Mouse (Mus musculus) midbrain, embryonic 12.5 days (tissue): ENCODE measurements around the gene Gys1. TPM values are rescaled to one million over a fixed set of nuclear protein-coding genes. Genes with fewer than 3 reads are reported as not detected.
"Not testable (repeated sequence)": the region's sequence is repeated elsewhere in the genome, so short reads cannot be mapped to it uniquely, and the experiment has no call there.

ENCODE experiments used
- ATAC-seq: fragments of 200-750 bp; cut with Nextera tagmentation; 2 replicates; pipeline ENCODE4 v1.8.0; 2017; ENCODE audit warnings: low read depth, moderate TSS enrichment, moderate library complexity; ENCODE audit not compliant: low FRiP score
- H3K27ac ChIP-seq: fragments of 300-500 bp; sonication (generic); replicated peaks from 2 replicates; pipeline ENCODE4 v1.5.1; 2016; ENCODE audit warnings: mild to moderate bottlenecking
- H3K27me3 ChIP-seq: fragments of 300-500 bp; sonication (generic); 2 replicates; pipeline ENCODE4 v1.6.1; 2016; ENCODE audit warnings: mild to moderate bottlenecking
- H3K36me3 ChIP-seq: fragments of 300-500 bp; sonication (generic); 2 replicates; pipeline ENCODE4 v1.6.1; 2016
- H3K4me1 ChIP-seq: fragments of 300-500 bp; sonication (generic); 2 replicates; pipeline ENCODE4 v1.6.1; 2016
- H3K4me2 ChIP-seq: fragments of 300-500 bp; sonication (generic); replicated peaks from 2 replicates; pipeline ENCODE4 v1.6.1; 2016; ENCODE audit warnings: mild to moderate bottlenecking, moderate library complexity
- H3K4me3 ChIP-seq: fragments of 300-500 bp; sonication (generic); 2 replicates; pipeline ENCODE4 v1.5.1; 2016; ENCODE audit warnings: mild to moderate bottlenecking
- H3K9ac ChIP-seq: fragments of 300-500 bp; sonication (generic); replicated peaks from 2 replicates; pipeline ENCODE4 v1.6.1; 2016; ENCODE audit warnings: mild to moderate bottlenecking, moderate library complexity
- H3K9me3 ChIP-seq: fragments of 300-500 bp; sonication (generic); 2 replicates; pipeline ENCODE4 v1.6.1; 2016; ENCODE audit warnings: mild to moderate bottlenecking
- WGBS: fragments of 180-500 bp; shearing (Covaris S2); methylation state at CpG from one replicate; pipeline ENCODE4 v1.1.7; 2016; 5-methylcytosine and 5-hydroxymethylcytosine counted together
- polyA plus RNA-seq: library from polyadenylated mRNA; unstranded; fragments of >200 nt; fragmentation: Nextera tagmentation; extraction: Ambion mirVana; gene quantifications from 2 replicates; pipeline ENCODE4 v1.2.1, GENCODE M21; 2016

Gene Gys1
- polyA plus RNA-seq, 1 experiment from 2014 or later: 32.4 TPM

DNA sequence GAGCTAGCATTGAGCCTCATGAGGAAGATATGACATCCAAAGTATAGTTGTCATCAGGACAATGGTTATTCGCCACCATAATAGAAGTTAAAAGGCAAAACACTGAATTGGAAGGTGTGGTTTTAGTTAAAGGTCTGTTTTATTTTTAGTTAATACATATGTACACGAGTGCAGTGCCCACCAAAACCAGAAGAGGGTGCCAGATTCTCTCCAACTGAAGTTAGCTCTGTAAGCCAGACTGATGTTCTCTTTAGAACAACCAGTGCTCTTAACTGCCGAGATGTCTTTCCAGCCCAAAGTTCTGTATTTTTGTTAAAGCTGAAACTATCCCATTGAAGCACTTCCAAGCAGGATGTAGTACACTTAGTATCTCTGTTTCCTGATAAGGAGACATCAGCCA, 36.2 kb downstream of the Gys1 start:
- Histone ChIP-seq H3K4me2 (no peak overlapping the region), H3K9me3 (no peaks in the 10 kb centered on the region), H3K4me1 (peaks cover 8% of the 10 kb centered on the region), H3K36me3 (no peaks in the 10 kb centered on the region), H3K27me3 (no peaks in the 10 kb centered on the region), H3K27ac (no peak overlapping the region), H3K4me3 (no peak overlapping the region), H3K9ac (no peak overlapping the region)
- ATAC-seq: no peak
- 6% methylated on average over 3 of the region's 3 CpGs for WGBS

DNA sequence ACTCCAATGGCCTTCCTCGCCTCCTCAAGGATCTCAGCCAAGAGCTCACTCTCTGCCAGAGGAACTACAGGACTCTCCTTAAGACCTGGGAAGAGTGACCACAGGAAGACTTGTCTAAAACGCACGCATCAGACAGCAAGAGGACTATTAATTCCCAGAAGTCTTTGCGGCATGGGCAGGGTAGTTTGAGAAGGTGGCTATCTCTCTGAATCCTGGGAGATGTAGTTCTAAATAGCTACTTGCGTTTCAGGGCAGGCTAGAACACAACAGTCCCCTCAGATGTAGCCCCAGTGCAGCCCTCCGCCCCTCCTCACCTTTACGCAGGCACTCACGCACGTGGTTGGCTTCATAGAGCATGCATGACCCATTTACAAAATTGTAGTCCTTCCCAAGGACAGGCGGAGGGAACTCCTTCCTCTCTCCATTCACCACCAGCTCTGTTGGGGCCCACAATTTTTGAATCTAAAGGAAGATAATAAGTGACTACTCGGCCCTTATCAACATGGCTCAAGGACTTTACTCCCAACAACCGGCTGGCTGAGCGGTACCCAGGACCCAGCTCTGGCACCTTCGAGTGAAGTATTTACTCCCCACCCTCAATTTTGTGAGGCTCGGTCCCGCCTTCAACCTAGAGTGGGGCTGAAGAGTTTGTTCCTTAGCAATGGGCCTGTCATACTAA, 40.8 kb downstream of the Gys1 start:
- ATAC-seq: no peak
- Histone ChIP-seq H3K4me1 (no peaks in the 10 kb centered on the region), H3K4me3 (no peak overlapping the region), H3K27ac (no peak overlapping the region), H3K27me3 (no peaks in the 10 kb centered on the region), H3K9me3 (no peaks in the 10 kb centered on the region), H3K36me3 (no peaks in the 10 kb centered on the region), H3K4me2 (0 out of 2 replicates have a peak overlapping the region, but pooled peaks have one; percentile 11), H3K9ac (no peak overlapping the region)
- 78% methylated on average over 16 of the region's 16 CpGs for WGBS

DNA sequence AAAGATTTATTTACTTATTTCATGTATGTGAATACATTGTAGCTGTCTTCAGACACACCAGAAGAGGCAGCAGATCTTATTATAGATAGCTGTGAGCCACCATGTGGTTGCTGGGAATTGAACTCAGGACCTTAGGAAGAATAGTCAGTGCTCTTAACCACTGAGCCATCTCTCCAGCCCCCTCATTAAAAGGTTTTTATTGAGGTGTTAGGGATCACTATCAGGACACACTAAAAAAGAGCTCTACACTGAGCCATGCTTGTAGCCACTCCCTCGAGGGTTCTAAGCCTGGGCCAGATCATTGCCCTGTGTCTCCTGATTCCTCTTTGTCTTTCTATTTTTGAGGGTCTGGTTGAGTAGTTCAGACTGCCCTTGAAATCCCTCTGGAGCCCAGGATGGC, 41.8 kb downstream of the Gys1 start:
- H3K9me3 ChIP-seq: no peaks in the 10 kb centered on the region
- no peak for ATAC-seq
- H3K4me2 ChIP-seq: no peak overlapping the region
- no peak overlapping the region for H3K27ac ChIP-seq
- H3K27me3 ChIP-seq: no peaks in the 10 kb centered on the region
- H3K36me3 ChIP-seq: no peaks in the 10 kb centered on the region
- H3K4me1 ChIP-seq: no peaks in the 10 kb centered on the region
- no peak overlapping the region for H3K4me3 ChIP-seq
- H3K9ac ChIP-seq: no peak overlapping the region
- WGBS: 60% methylated on average over 1 of the region's 1 CpGs

- ATAC-seq: peak; percentile 30; the same call in 1 of the 2 replicates
- Histone ChIP-seq H3K4me3 (no peak overlapping the region), H3K36me3 (no peaks in the 10 kb centered on the region), H3K4me1 (no peaks in the 10 kb centered on the region), H3K4me2 (no peak overlapping the region), H3K27me3 (no peaks in the 10 kb centered on the region), H3K9ac (no peak overlapping the region), H3K9me3 (no peaks in the 10 kb centered on the region), H3K27ac (no peak overlapping the region)
- WGBS: 14% methylated on average over 3 of the region's 3 CpGs
Observed at GRCm38 (mm10) chr7:45477003-45477402, 42.4 kb downstream of the Gys1 start.

DNA sequence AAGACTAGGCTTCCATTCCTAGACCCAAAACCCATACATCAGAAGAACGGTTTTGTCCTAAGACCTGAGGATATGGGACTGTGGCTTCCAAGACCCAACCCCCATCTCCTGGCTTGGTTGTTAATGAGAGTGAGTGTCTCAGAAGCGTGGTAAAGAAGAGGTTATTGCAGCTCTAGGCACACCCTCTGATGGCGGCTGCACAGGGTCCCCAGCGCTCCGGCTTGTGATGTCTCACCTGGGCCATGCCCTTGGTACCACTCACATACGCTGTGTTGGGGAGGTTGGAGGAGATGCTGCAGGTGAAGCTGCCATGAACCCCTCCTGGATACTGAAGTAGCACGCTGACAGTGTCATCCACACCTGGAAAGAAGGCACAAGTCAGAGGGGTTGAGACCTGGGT, 44.1 kb downstream of the Gys1 start:
- WGBS: 93% methylated on average over 7 of the region's 7 CpGs
- H3K4me3 ChIP-seq: no peak overlapping the region
- no peak overlapping the region for H3K9ac ChIP-seq
- no peaks in the 10 kb centered on the region for H3K4me1 ChIP-seq
- ATAC-seq: no peak
- no peak overlapping the region for H3K4me2 ChIP-seq
- H3K36me3 ChIP-seq: no peaks in the 10 kb centered on the region
- no peak overlapping the region for H3K27ac ChIP-seq
- no peaks in the 10 kb centered on the region for H3K27me3 ChIP-seq
- no peaks in the 10 kb centered on the region for H3K9me3 ChIP-seq

DNA sequence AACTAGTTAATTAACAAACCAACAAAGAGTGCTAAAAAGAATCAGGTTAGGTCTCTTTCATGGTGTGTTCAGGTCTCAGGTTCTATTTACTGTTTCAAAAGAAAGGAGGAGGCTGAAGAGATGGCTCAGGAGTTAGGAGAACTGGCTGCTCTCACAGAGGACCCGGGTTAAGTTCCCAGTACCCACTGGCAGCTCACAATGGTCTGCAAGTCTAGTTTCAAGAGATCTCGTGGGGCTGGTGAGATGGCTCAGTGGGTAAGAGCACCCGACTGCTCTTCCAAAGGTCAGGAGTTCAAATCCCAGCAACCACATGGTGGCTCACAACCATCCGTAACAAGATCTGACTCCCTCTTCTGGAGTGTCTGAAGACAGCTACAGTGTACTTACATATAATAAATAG, 45.7 kb downstream of the Gys1 start:
- H3K27ac ChIP-seq, ATAC-seq, H3K27me3 ChIP-seq, H3K9ac ChIP-seq, H3K4me1 ChIP-seq, H3K9me3 ChIP-seq, H3K36me3 ChIP-seq, H3K4me3 ChIP-seq, H3K4me2 ChIP-seq: not testable (repeated sequence)
- 82% methylated on average over 3 of the region's 4 CpGs for WGBS

DNA sequence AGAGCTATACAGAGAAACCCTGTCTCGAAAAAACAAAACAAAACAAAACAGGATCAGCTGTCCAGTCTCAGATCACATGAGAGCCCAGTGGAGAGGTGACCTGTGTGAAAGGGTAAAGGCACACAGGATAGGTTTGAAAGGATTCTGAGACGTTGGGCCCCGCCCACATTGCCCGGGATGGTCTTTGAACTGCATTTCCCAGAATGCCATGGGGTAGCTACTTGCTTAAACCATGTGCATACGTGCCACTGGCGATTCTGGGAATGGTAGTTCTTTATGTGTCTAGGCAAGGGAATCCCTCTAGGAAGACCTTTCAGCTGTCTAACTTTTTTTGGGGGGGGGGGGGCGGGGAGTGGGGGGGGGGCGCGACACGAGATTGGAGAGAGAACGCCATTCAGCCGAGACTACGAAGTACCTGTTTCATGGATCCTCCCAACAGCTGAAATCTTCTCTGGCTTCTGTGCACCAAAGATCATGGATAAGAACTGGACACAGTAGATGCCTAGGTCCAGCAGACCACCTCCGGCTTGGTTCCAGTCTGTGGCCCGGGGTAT, 46.8 kb downstream of the Gys1 start, which contains the start of gene Tulp2:
TSS of gene Tulp2 (plus strand) at position 504 of the 554 bp plus-strand sequence.
- Histone ChIP-seq H3K27ac (no peak within 1 kb of the TSS), H3K4me1 (no peaks in the 10 kb centered on the region), H3K36me3 (no peaks in the 10 kb centered on the region), H3K27me3 (no peaks in the 10 kb centered on the region), H3K9ac (no peak within 1 kb of the TSS), H3K9me3 (no peaks in the 10 kb centered on the region), H3K4me3 (no peak within 1 kb of the TSS), H3K4me2 (no peak within 1 kb of the TSS)
- ATAC-seq: peak; percentile 54
- WGBS: 48% methylated on average over 15 of the region's 15 CpGs

- no peak overlapping the region for H3K27ac ChIP-seq
- H3K9me3 ChIP-seq: no peaks in the 10 kb centered on the region
- no peak overlapping the region for H3K9ac ChIP-seq
- 94% methylated on average over 1 of the region's 1 CpGs for WGBS
- H3K4me2 ChIP-seq: no peak overlapping the region
- no peaks in the 10 kb centered on the region for H3K27me3 ChIP-seq
- H3K36me3 ChIP-seq: no peaks in the 10 kb centered on the region
- no peaks in the 10 kb centered on the region for H3K4me1 ChIP-seq
- ATAC-seq: no peak
- no peak overlapping the region for H3K4me3 ChIP-seq
Observed at GRCm38 (mm10) chr7:45482166-45482565, 47.5 kb downstream of the Gys1 start.

- H3K4me1 ChIP-seq, H3K4me2 ChIP-seq, H3K27me3 ChIP-seq, H3K4me3 ChIP-seq, H3K9ac ChIP-seq, H3K9me3 ChIP-seq, ATAC-seq, H3K36me3 ChIP-seq, H3K27ac ChIP-seq: not testable (repeated sequence)
- over 99% methylated on average over 5 of the region's 5 CpGs for WGBS
Observed at GRCm38 (mm10) chr7:45484985-45485384, 50.3 kb downstream of the Gys1 start.

GRCm38 (mm10) chr7:45486158-45486557, 51.5 kb downstream of the Gys1 start:
- 83% methylated on average over 7 of the region's 7 CpGs for WGBS
- H3K36me3 ChIP-seq: no peaks in the 10 kb centered on the region
- no peak overlapping the region for H3K27ac ChIP-seq
- H3K4me2 ChIP-seq: no peak overlapping the region
- H3K4me3 ChIP-seq: no peak overlapping the region
- no peak overlapping the region for H3K9ac ChIP-seq
- peaks cover 13% of the 10 kb centered on the region; the same call in 1 of the 2 replicates for H3K4me1 ChIP-seq
- no peaks in the 10 kb centered on the region for H3K9me3 ChIP-seq
- ATAC-seq: no peak
- no peaks in the 10 kb centered on the region for H3K27me3 ChIP-seq

GRCm38 (mm10) chr7:45486761-45487415, 52.2 kb downstream of the Gys1 start, which contains the start of gene Gm45808:
Gm45808 (minus strand) TSS chr7:45486811.
- Histone ChIP-seq H3K36me3 (no peaks in the 10 kb centered on the region), H3K4me1 (peaks cover 13% of the 10 kb centered on the region; the same call in 1 of the 2 replicates), H3K4me2 (0 out of 2 replicates have a peak within 1 kb of the TSS, but pooled peaks have one; percentile 66), H3K27ac (no peak within 1 kb of the TSS), H3K4me3 (no peak within 1 kb of the TSS), H3K27me3 (no peaks in the 10 kb centered on the region), H3K9ac (no peak within 1 kb of the TSS), H3K9me3 (no peaks in the 10 kb centered on the region)
- ATAC-seq: no peak
- 84% methylated on average over 12 of the region's 12 CpGs for WGBS

- Histone ChIP-seq H3K36me3 (peaks cover 3% of the 10 kb centered on the region; the same call in 1 of the 2 replicates), H3K9ac (peak overlapping the region; percentile 63; the same call in 1 of the 2 replicates), H3K4me3 (peak overlapping the region; percentile 48), H3K4me1 (peaks cover 13% of the 10 kb centered on the region; the same call in 1 of the 2 replicates), H3K4me2 (peak overlapping the region; percentile 66), H3K9me3 (no peaks in the 10 kb centered on the region), H3K27ac (peak overlapping the region; percentile 62), H3K27me3 (no peaks in the 10 kb centered on the region)
- 9% methylated on average over 11 of the region's 11 CpGs for WGBS
- ATAC-seq: peak; percentile 56; the same call in 1 of the 2 replicates
Observed at GRCm38 (mm10) chr7:45487861-45488292, 53.2 kb downstream of the Gys1 start.
